Mouse (Mus musculus): ENCODE data around the gene 4930558K02Rik. TPM values are rescaled to one million over a fixed set of nuclear protein-coding genes. Genes with fewer than 3 reads are reported as not detected.

4930558K02Rik gene
- polyA plus RNA-seq, 1 experiment from 2014 or later = not detected

GRCm38 (mm10) chr1:161907795-161908457 is 71.5 kb downstream of the 4930558K02Rik start:
- Histone ChIP-seq H3K4me2 (ENCODE audit: low read length) (no peak overlapping the region), H3K4me3 (ENCODE audit: control insufficient read depth in 1 of 2, insufficient read depth in 1 of 2, low read depth in 1 of 2, low read length in 2 of 2) (no peak overlapping the region), H3K4me1 (ENCODE audit: control insufficient read depth in 2 of 2, insufficient read depth in 2 of 2, low read length in 2 of 2) (peaks cover 3 to 9% of the 10 kb centered on the region in 2 experiments; a peak in 2 of 4 replicates), H3K36me3 (ENCODE audit: control insufficient read depth, insufficient read depth, low read length) (no peaks in the 10 kb centered on the region), H3K27me3 (ENCODE audit: control insufficient read depth, insufficient read depth, low read length) (no peaks in the 10 kb centered on the region), H3K27ac (replicated peaks in 1 of 2; ENCODE audit: control insufficient read depth in 1 of 2, insufficient read depth in 1 of 2, low read depth in 2 of 2, low read length in 2 of 2) (peak overlapping the region in 1 of 2 experiments; percentile 30; a peak in 2 of 4 replicates), H3K9ac (ENCODE audit: low read length) (no peak overlapping the region), H3K9me3 (ENCODE audit: control insufficient read depth, low read length) (no peaks in the 10 kb centered on the region)
- no peak for ATAC-seq (ENCODE audit: insufficient number of reproducible peaks, insufficient read depth, low FRiP score, low read depth)
- 15% methylated on average over 2 of the region's 2 CpGs for WGBS

- 83% methylated on average over 4 of the region's 4 CpGs for WGBS
- Histone ChIP-seq H3K9me3 (ENCODE audit: control insufficient read depth, low read length) (no peaks in the 10 kb centered on the region), H3K27me3 (ENCODE audit: control insufficient read depth, insufficient read depth, low read length) (no peaks in the 10 kb centered on the region), H3K9ac (ENCODE audit: low read length) (no peak overlapping the region), H3K27ac (replicated peaks in 1 of 2; ENCODE audit: control insufficient read depth in 1 of 2, insufficient read depth in 1 of 2, low read depth in 2 of 2, low read length in 2 of 2) (no peak overlapping the region), H3K4me2 (ENCODE audit: low read length) (no peak overlapping the region), H3K4me3 (ENCODE audit: control insufficient read depth in 1 of 2, insufficient read depth in 1 of 2, low read depth in 1 of 2, low read length in 2 of 2) (no peak overlapping the region), H3K4me1 (ENCODE audit: control insufficient read depth in 2 of 2, insufficient read depth in 2 of 2, low read length in 2 of 2) (peaks cover 3 to 9% of the 10 kb centered on the region in 2 experiments; a peak in 2 of 4 replicates), H3K36me3 (ENCODE audit: control insufficient read depth, insufficient read depth, low read length) (no peaks in the 10 kb centered on the region)
- no peak for ATAC-seq (ENCODE audit: insufficient number of reproducible peaks, insufficient read depth, low FRiP score, low read depth)
Observed at GRCm38 (mm10) chr1:161907111-161907510, 72.3 kb downstream of the 4930558K02Rik start.

GRCm38 (mm10) chr1:161902692-161903452 is 76.6 kb downstream of the 4930558K02Rik start:
- Histone ChIP-seq H3K4me1 (ENCODE audit: control insufficient read depth in 2 of 2, insufficient read depth in 2 of 2, low read length in 2 of 2) (peaks cover 2 to 5% of the 10 kb centered on the region in 2 experiments; a peak in 2 of 4 replicates), H3K9ac (ENCODE audit: low read length) (no peak overlapping the region), H3K4me3 (ENCODE audit: control insufficient read depth in 1 of 2, insufficient read depth in 1 of 2, low read depth in 1 of 2, low read length in 2 of 2) (no peak overlapping the region), H3K27me3 (ENCODE audit: control insufficient read depth, insufficient read depth, low read length) (no peaks in the 10 kb centered on the region), H3K9me3 (ENCODE audit: control insufficient read depth, low read length) (peaks cover 3% of the 10 kb centered on the region; the same call in 1 of the 2 replicates), H3K4me2 (ENCODE audit: low read length) (no peak overlapping the region), H3K27ac (replicated peaks in 1 of 2; ENCODE audit: control insufficient read depth in 1 of 2, insufficient read depth in 1 of 2, low read depth in 2 of 2, low read length in 2 of 2) (no peak overlapping the region), H3K36me3 (ENCODE audit: control insufficient read depth, insufficient read depth, low read length) (no peaks in the 10 kb centered on the region)
- no peak for ATAC-seq (ENCODE audit: insufficient number of reproducible peaks, insufficient read depth, low FRiP score, low read depth)
- 67% methylated on average over 9 of the region's 9 CpGs for WGBS

DNA sequence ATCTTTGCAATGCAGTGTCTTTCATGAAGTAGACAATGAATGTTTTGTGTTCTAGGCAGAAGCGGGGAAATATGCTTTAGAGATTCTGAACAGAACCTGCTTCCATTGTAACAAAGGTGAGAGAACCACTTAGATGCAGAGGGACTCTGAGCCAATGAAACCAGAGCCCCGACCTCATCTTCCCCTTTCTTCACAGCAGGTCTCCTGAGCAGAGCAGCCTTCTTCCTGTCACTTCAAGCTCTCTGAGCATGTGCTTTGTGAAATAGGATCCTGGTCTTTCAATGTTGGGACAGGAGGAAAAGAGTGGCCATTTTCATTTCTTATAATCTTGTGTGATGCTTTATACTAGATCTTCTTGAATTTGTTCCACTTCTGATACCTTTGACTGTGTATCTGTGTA is 79.3 kb downstream of the 4930558K02Rik start:
- H3K36me3 ChIP-seq (ENCODE audit: control insufficient read depth, insufficient read depth, low read length) = no peaks in the 10 kb centered on the region
- H3K9me3 ChIP-seq (ENCODE audit: control insufficient read depth, low read length) = peaks cover 3% of the 10 kb centered on the region; the same call in 1 of the 2 replicates
- H3K4me3 ChIP-seq (ENCODE audit: control insufficient read depth in 1 of 2, insufficient read depth in 1 of 2, low read depth in 1 of 2, low read length in 2 of 2) = no peak overlapping the region
- H3K9ac ChIP-seq (ENCODE audit: low read length) = no peak overlapping the region
- ATAC-seq (ENCODE audit: insufficient number of reproducible peaks, insufficient read depth, low FRiP score, low read depth) = no peak
- WGBS = 67% methylated on average over 2 of the region's 2 CpGs
- no peaks in the 10 kb centered on the region for H3K27me3 ChIP-seq (ENCODE audit: control insufficient read depth, insufficient read depth, low read length)
- no peak overlapping the region for H3K27ac ChIP-seq (replicated peaks in 1 of 2; ENCODE audit: control insufficient read depth in 1 of 2, insufficient read depth in 1 of 2, low read depth in 2 of 2, low read length in 2 of 2)
- H3K4me2 ChIP-seq (ENCODE audit: low read length) = no peak overlapping the region
- no peaks in the 10 kb centered on the region for H3K4me1 ChIP-seq (ENCODE audit: control insufficient read depth in 2 of 2, insufficient read depth in 2 of 2, low read length in 2 of 2)

DNA sequence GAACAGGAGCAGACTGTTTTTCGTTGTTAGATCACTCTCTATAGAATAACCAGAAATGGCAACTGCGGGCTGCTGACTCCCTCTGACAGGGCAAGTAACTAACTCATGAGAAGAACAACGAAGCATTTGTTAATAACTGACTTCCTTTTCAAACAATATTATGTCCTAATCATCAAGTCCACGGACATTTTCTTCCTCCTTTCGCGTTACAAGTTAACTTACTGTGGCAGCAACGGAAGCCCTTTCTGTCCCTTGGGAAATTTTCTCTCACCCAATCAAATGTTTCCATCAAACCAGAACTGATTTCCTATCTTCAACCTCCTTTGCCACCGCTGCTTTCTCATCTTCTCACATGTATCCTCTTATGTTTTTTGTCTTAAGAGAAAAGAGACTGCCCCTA is 82.2 kb downstream of the 4930558K02Rik start:
- Histone ChIP-seq H3K9ac (ENCODE audit: low read length) (no peak overlapping the region), H3K9me3 (ENCODE audit: control insufficient read depth, low read length) (peaks cover 3% of the 10 kb centered on the region; the same call in 1 of the 2 replicates), H3K4me3 (ENCODE audit: control insufficient read depth in 1 of 2, insufficient read depth in 1 of 2, low read depth in 1 of 2, low read length in 2 of 2) (no peak overlapping the region), H3K27ac (replicated peaks in 1 of 2; ENCODE audit: control insufficient read depth in 1 of 2, insufficient read depth in 1 of 2, low read depth in 2 of 2, low read length in 2 of 2) (no peak overlapping the region), H3K4me2 (ENCODE audit: low read length) (no peak overlapping the region), H3K36me3 (ENCODE audit: control insufficient read depth, insufficient read depth, low read length) (no peaks in the 10 kb centered on the region), H3K4me1 (ENCODE audit: control insufficient read depth in 2 of 2, insufficient read depth in 2 of 2, low read length in 2 of 2) (peaks cover 3 to 9% of the 10 kb centered on the region in 2 experiments), H3K27me3 (ENCODE audit: control insufficient read depth, insufficient read depth, low read length) (no peaks in the 10 kb centered on the region)
- no peak for ATAC-seq (ENCODE audit: insufficient number of reproducible peaks, insufficient read depth, low FRiP score, low read depth)
- 77% methylated on average over 8 of the region's 8 CpGs for WGBS

DNA sequence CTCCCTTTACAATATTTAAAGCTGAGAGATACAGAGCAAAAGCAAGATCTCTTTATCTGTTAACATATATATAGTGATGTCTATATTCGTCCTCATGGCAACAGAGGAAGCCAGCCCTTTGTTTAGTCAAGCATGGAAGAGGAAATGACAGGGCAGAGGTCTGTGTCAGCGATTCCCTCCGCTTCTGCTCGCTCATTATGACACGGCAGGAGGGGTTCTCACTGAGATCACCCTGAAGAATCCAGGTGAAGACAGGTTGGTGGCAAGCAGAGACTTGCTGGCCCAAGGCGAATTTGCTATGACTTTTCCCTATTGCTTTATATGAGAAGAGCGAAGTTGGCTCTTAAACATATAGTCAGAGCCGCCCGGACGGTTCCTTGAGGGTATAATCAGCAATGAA is 83.3 kb downstream of the 4930558K02Rik start:
- Histone ChIP-seq H3K4me1 (ENCODE audit: control insufficient read depth in 2 of 2, insufficient read depth in 2 of 2, low read length in 2 of 2) (peaks cover 3 to 14% of the 10 kb centered on the region in 2 experiments), H3K36me3 (ENCODE audit: control insufficient read depth, insufficient read depth, low read length) (no peaks in the 10 kb centered on the region), H3K27me3 (ENCODE audit: control insufficient read depth, insufficient read depth, low read length) (no peaks in the 10 kb centered on the region), H3K4me2 (ENCODE audit: low read length) (no peak overlapping the region; the same call in 1 of the 2 replicates), H3K9ac (ENCODE audit: low read length) (no peak overlapping the region), H3K4me3 (ENCODE audit: control insufficient read depth in 1 of 2, insufficient read depth in 1 of 2, low read depth in 1 of 2, low read length in 2 of 2) (no peak overlapping the region), H3K27ac (replicated peaks in 1 of 2; ENCODE audit: control insufficient read depth in 1 of 2, insufficient read depth in 1 of 2, low read depth in 2 of 2, low read length in 2 of 2) (no peak overlapping the region), H3K9me3 (ENCODE audit: control insufficient read depth, low read length) (peaks cover 3% of the 10 kb centered on the region; the same call in 1 of the 2 replicates)
- no peak; the same call in 1 of the 2 replicates for ATAC-seq (ENCODE audit: insufficient number of reproducible peaks, insufficient read depth, low FRiP score, low read depth)
- 63% methylated on average over 10 of the region's 10 CpGs for WGBS

- Histone ChIP-seq H3K36me3 (ENCODE audit: control insufficient read depth, insufficient read depth, low read length) (no peaks in the 10 kb centered on the region), H3K4me2 (ENCODE audit: low read length) (no peak overlapping the region), H3K4me3 (ENCODE audit: control insufficient read depth in 1 of 2, insufficient read depth in 1 of 2, low read depth in 1 of 2, low read length in 2 of 2) (no peak overlapping the region), H3K9me3 (ENCODE audit: control insufficient read depth, low read length) (peaks cover 3% of the 10 kb centered on the region; the same call in 1 of the 2 replicates), H3K27me3 (ENCODE audit: control insufficient read depth, insufficient read depth, low read length) (no peaks in the 10 kb centered on the region), H3K9ac (ENCODE audit: low read length) (no peak overlapping the region), H3K27ac (replicated peaks in 1 of 2; ENCODE audit: control insufficient read depth in 1 of 2, insufficient read depth in 1 of 2, low read depth in 2 of 2, low read length in 2 of 2) (no peak overlapping the region), H3K4me1 (ENCODE audit: control insufficient read depth in 2 of 2, insufficient read depth in 2 of 2, low read length in 2 of 2) (peaks cover 3 to 14% of the 10 kb centered on the region in 2 experiments)
- ATAC-seq (ENCODE audit: insufficient number of reproducible peaks, insufficient read depth, low FRiP score, low read depth) = no peak
- WGBS = 93% methylated on average over 3 of the region's 3 CpGs
Observed at GRCm38 (mm10) chr1:161895014-161895413, 84.4 kb downstream of the 4930558K02Rik start.

Data from heart, embryonic 14.5 days (tissue).